Mouse (Mus musculus) Muller cell, postnatal 12 days (primary cell): Measurements from ENCODE around the gene Cdc20b.

ENCODE experiments used
- DNase-seq: peaks from one replicate; pipeline ENCODE4 v3.0.0-alpha.2; 2015; ENCODE audit errors: inconsistent ontology term

Gene Cdc20b

DNA sequence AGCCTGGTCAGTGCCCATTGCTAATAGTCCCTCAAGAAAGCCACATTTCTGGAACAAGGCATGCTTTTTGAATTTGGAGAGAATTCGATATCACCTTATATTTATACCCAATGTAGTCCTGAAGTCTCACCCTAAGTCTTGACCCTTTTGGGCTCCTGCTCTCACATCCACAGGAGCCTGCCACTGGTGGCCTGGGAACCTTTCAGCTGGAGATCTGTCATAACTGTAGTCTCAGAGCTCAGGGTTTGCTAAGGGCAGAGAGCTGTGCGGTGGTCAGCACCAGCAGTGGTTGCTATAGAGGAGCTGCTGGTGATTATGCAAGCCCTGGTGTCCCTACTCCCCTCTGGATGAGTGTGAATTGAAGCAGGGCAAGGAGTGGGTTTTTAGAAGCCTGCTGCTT lies 63.5 kb downstream of the Cdc20b start:
- DNase-seq = no peak

DNA sequence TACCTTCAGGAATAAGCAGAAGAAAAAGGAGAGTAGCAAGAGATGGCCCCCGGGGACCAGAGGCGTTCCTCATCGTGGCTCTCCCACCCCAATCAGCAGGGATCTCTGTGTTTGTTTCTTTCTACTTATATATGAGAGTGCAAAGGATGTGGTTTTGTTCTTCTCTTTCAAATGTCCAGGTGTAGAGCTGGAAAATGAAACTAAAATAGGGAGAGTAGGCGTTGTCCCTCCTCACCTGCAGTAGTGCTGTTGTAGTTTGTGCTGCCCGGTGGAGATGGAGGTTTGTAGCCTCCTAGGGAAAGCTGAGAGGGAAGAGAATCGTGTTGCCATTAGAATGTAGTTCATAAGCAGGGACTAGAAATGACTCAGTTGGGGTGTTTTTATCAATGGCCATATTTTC lies 66.0 kb downstream of the Cdc20b start, which contains the start of gene Gzma:
Gzma (minus strand) TSS at position 103 of the 400 bp plus-strand sequence.
- DNase-seq = no peak

DNA sequence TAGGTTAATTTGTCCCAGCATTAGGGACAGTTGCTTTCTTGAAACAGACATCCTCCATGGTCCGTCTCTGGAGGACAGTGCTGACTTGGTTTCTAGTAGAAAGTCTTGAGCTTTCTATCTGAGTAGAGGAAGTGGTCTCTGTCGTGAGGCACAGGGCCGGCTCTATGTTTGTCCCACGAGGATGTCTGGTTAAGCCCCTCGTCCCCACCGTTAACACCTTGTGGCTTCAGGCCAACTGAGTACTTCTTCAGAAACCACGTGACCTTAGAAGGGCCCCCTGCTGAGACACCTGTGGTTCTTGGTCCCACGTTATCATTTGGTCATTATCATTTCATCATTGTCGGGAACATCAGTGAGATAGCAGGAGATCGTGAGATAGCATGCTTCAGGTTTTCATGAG lies 66.9 kb downstream of the Cdc20b start:
- no peak for DNase-seq

DNA sequence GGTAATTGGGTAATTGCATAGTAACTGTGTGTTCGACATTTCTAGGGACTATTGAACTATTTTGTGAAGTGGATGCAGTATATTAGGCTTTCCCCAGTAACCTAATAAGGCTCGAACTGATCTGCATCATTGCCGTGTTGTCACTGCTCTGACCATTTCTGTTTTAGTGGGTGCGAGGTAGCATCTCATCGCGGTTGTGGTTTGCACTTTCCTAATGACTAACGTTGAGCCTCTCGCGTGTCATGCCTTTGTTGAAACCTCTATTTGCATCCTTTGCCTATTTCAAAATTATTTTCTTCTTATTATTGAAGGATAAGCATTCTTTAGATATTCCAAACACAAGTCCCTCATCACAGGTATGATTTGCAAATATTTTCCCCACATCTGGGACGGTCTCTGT lies 69.8 kb downstream of the Cdc20b start:
- DNase-seq = no peak

DNA sequence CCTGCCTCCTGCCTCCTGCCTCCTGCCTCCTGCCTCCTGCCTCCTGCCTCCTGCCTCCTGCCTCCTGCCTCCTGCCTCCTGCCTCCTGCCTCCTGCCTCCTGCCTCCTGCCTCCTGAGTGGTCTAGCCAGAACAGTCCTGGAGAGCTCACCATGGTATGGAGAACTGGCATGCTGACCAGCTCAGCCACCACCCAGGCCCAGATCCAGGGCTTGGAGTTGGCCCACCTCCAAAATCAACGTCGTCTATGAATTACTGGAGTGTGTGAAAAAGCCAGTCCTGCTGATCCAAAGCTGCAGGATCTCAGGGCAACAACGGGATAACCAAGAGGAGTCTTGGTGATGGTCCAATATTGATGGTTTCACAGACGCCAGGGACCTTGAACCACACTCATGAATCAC lies 84.1 kb downstream of the Cdc20b start:
- peak; percentile 67 for DNase-seq

DNA sequence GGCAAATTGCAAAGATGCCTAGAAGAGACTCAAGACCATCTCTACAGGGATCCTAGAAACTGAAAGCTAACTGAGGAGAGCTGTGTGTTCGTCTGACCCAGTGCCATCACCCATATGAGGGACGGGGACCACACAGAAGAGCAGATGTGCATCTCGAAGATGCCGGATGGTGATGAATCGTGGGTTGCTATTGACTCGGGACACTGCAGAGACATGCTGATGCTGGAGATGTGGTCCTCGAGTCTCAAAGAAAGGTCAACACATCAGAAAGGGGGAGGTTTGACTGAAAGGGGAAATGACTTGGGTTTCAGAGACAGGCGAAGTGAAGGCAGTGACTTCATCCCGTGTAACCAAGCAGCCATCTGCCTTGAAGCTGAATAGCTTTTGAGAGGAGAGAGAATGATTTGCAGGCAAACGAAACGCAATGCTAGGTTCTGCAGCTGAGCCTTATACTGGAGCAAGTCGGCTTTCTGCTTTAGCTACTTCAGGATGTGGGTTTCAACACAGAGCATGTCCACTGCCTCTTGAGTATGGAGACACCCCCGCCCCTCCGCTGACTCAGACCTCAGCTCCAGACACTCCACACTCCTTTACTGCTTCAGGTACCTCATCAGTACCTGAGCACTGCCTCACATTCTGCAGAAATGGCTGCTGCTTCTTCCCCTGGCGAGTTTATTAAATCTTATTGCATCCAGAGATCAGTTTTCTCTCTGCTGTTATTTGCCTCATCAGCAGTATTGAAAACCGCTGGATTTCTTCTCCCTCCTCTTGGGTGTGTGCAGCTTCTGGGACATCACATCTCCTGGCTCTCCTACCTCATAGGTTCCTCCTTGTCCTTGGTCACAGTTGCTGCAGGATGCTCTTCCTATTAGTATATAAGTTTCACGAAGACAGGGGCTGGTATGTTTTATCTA lies 85.7 kb downstream of the Cdc20b start:
- no peak for DNase-seq

DNA sequence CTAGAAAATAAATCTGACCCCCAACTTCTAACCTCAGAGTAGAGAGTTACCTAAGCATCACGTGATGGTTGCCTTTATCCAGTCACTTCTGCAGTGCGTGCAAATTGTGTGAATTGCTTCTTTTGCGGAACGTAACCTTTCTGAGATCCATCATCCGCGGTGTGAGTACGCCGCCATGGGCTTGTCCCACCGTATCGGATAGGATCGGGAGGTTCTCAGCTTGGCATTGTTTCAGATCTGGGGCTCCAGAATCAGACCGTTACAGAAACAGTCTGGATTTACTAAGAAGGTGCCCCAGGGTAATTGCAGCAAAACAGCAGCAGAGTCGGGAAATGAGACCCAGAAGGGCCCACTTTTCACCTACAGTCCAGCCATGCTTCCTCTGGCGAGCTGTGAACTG lies 86.4 kb downstream of the Cdc20b start:
- no peak for DNase-seq

DNA sequence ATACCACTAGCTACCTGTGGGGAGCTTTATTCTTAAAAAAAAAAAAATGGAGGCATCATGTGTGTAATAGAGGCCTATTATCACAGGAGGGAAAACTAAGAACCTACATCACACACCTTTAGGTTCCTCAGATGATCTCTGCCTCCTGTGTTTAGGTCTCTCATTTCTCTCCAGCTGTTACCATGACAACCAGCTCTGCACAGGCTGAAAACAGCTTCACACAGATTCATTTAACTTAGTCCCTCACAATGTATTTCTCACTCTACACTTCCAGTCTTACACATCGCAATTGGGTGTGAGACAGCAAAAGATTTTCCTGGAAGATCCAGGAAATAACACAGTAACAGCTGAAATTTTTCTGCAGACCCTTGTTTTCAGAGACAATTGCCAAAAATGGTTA lies 95.1 kb downstream of the Cdc20b start:
- DNase-seq = no peak

DNA sequence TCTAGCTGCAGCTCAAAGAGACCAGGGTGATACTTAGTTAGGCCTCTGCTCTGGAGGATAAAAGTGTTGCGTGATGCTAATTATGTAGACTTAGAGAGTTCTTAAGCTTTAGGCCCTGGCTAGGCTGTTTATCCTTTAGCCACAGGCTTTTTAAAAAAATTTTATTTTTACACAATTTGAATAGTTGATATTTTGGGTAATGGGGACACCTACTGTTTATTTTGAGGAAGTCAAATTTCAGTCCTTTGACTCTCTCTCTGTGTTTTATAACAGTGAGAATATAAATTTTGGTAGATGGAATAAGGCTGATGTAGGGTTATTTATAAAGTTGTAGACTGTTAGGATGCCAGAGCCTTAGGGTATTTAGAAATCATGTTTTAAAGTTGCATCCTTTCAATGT lies 104.7 kb downstream of the Cdc20b start:
- no peak for DNase-seq
